Mouse (Mus musculus): ENCODE data around the gene Tmem200c. TPM values are rescaled to one million over a fixed set of nuclear protein-coding genes. Genes with fewer than 3 reads are reported as not detected.

Gene Tmem200c
- total and polyA plus RNA-seq, 2 experiments = not detected

- H3K4me3 ChIP-seq (ENCODE audit: insufficient read depth, low read depth, low read length) = no peak overlapping the region
- WGBS = 14% methylated on average over 21 of the region's 21 CpGs
- DNase-seq (ENCODE audit: extremely low read depth, low read depth, low spot score) = peak; percentile 5
- peaks cover 3% of the 10 kb centered on the region; the same call in 1 of the 2 replicates for H3K4me1 ChIP-seq (ENCODE audit: control insufficient read depth, insufficient read depth, low read length)
- peak; percentile 30; the same call in 1 of the 2 replicates for TF ChIP-seq CTCF (IDR thresholded peaks at IDR 0.05; ENCODE audit: low read depth, low read length)
- no peak for TF ChIP-seq POLR2A (IDR thresholded peaks at IDR 0.05; ENCODE audit: extremely low read depth, insufficient read depth, low read length)
- no peaks in the 10 kb centered on the region for H3K79me2 ChIP-seq (ENCODE audit: control insufficient read depth, insufficient read depth, low read length)
- H3K27ac ChIP-seq (replicated peaks; ENCODE audit: insufficient read depth, low read depth, low read length) = no peak overlapping the region
- H3K36me3 ChIP-seq (ENCODE audit: control insufficient read depth, insufficient read depth, low read length) = no peaks in the 10 kb centered on the region
- H3K27me3 ChIP-seq (ENCODE audit: control insufficient read depth, insufficient read depth, low read length) = no peaks in the 10 kb centered on the region
- H3K9ac ChIP-seq (ENCODE audit: low read depth, low read length) = no peak overlapping the region
Measured at GRCm38 (mm10) chr17:68881725-68882524, 55.5 kb downstream of the Tmem200c start.

- WGBS = 73% methylated on average over 3 of the region's 3 CpGs
- no peak overlapping the region for H3K9ac ChIP-seq (ENCODE audit: low read depth, low read length)
- H3K4me1 ChIP-seq (ENCODE audit: control insufficient read depth, insufficient read depth, low read length) = peaks cover 3% of the 10 kb centered on the region; the same call in 1 of the 2 replicates
- no peaks in the 10 kb centered on the region for H3K79me2 ChIP-seq (ENCODE audit: control insufficient read depth, insufficient read depth, low read length)
- no peaks in the 10 kb centered on the region for H3K27me3 ChIP-seq (ENCODE audit: control insufficient read depth, insufficient read depth, low read length)
- TF ChIP-seq POLR2A (IDR thresholded peaks at IDR 0.05; ENCODE audit: extremely low read depth, insufficient read depth, low read length) (no peak), CTCF (IDR thresholded peaks at IDR 0.05; ENCODE audit: low read depth, low read length) (no peak)
- DNase-seq (ENCODE audit: extremely low read depth, low read depth, low spot score) = no peak
- H3K4me3 ChIP-seq (ENCODE audit: insufficient read depth, low read depth, low read length) = no peak overlapping the region
- H3K27ac ChIP-seq (replicated peaks; ENCODE audit: insufficient read depth, low read depth, low read length) = no peak overlapping the region
- no peaks in the 10 kb centered on the region for H3K36me3 ChIP-seq (ENCODE audit: control insufficient read depth, insufficient read depth, low read length)
Measured at GRCm38 (mm10) chr17:68883474-68884083, 57.2 kb downstream of the Tmem200c start.

- no peaks in the 10 kb centered on the region for H3K27me3 ChIP-seq (ENCODE audit: control insufficient read depth, insufficient read depth, low read length)
- H3K36me3 ChIP-seq (ENCODE audit: control insufficient read depth, insufficient read depth, low read length) = no peaks in the 10 kb centered on the region
- DNase-seq (ENCODE audit: extremely low read depth, low read depth, low spot score) = no peak
- no peaks in the 10 kb centered on the region for H3K79me2 ChIP-seq (ENCODE audit: control insufficient read depth, insufficient read depth, low read length)
- WGBS = 80% methylated on average over 3 of the region's 3 CpGs
- no peaks in the 10 kb centered on the region for H3K4me1 ChIP-seq (ENCODE audit: control insufficient read depth, insufficient read depth, low read length)
- no peak overlapping the region for H3K9ac ChIP-seq (ENCODE audit: low read depth, low read length)
- no peak for TF ChIP-seq CTCF (IDR thresholded peaks at IDR 0.05; ENCODE audit: low read depth, low read length)
- no peak for TF ChIP-seq POLR2A (IDR thresholded peaks at IDR 0.05; ENCODE audit: extremely low read depth, insufficient read depth, low read length)
- H3K4me3 ChIP-seq (ENCODE audit: insufficient read depth, low read depth, low read length) = no peak overlapping the region
- H3K27ac ChIP-seq (replicated peaks; ENCODE audit: insufficient read depth, low read depth, low read length) = no peak overlapping the region
Measured at GRCm38 (mm10) chr17:68890672-68891071, 64.2 kb downstream of the Tmem200c start.

Other genes with a start within 250 kb of the Tmem200c start
- gene Epb41l3, start 249.1 kb downstream of the Tmem200c start, total RNA-seq (2014; rRNA removed) = 2.5 and 3.6 TPM in 2 replicates
- gene Epb41l3, start 249.1 kb downstream of the Tmem200c start, polyA plus RNA-seq (2012; rRNA removed) = 0.44 and 0.69 TPM in 2 replicates

Measured in liver, adult 2 months (tissue).